Mouse (Mus musculus): ENCODE measurements around the gene Tcf25.
"Not testable (repeated sequence)": the region's sequence is repeated elsewhere in the genome, so short reads cannot be mapped to it uniquely, and the experiment has no call there.

Tcf25 gene

GRCm38 (mm10) chr8:123410788-123411187 lies 37.2 kb downstream of the Tcf25 start:
- DNase-seq (ENCODE audit: low read depth, low spot score) = no peak

GRCm38 (mm10) chr8:123411246-123411645 lies 37.7 kb downstream of the Tcf25 start, which contains the start of gene Tubb3:
TSS of gene Tubb3 (plus strand) at chr8:123411424.
- peak; percentile 77 for DNase-seq (ENCODE audit: low read depth, low spot score)

GRCm38 (mm10) chr8:123411781-123412327 lies 38.3 kb downstream of the Tcf25 start:
- DNase-seq (ENCODE audit: low read depth, low spot score) = peak; percentile 26

GRCm38 (mm10) chr8:123412560-123413170 lies 39.1 kb downstream of the Tcf25 start:
- peak; percentile 64 for DNase-seq (ENCODE audit: low read depth, low spot score)

GRCm38 (mm10) chr8:123414255-123414654 lies 40.7 kb downstream of the Tcf25 start:
- no peak for DNase-seq (ENCODE audit: low read depth, low spot score)

- not testable (repeated sequence) for DNase-seq (ENCODE audit: low read depth, low spot score)
Observed at GRCm38 (mm10) chr8:123414997-123415696, 41.6 kb downstream of the Tcf25 start.

- DNase-seq (ENCODE audit: low read depth, low spot score) = peak; percentile 66
Observed at GRCm38 (mm10) chr8:123415967-123416943, 42.7 kb downstream of the Tcf25 start.

- no peak for DNase-seq (ENCODE audit: low read depth, low spot score)
Observed at GRCm38 (mm10) chr8:123416944-123417555, 43.5 kb downstream of the Tcf25 start.

GRCm38 (mm10) chr8:123419711-123420110 lies 46.2 kb downstream of the Tcf25 start:
- DNase-seq (ENCODE audit: low read depth, low spot score) = no peak

- DNase-seq (ENCODE audit: low read depth, low spot score) = no peak
Observed at GRCm38 (mm10) chr8:123420525-123421281, 47.1 kb downstream of the Tcf25 start.

GRCm38 (mm10) chr8:123421325-123421724 lies 47.8 kb downstream of the Tcf25 start:
- no peak for DNase-seq (ENCODE audit: low read depth, low spot score)

GRCm38 (mm10) chr8:123422056-123422780 lies 48.7 kb downstream of the Tcf25 start:
- DNase-seq (ENCODE audit: low read depth, low spot score) = peak; percentile 66

GRCm38 (mm10) chr8:123422781-123423159 lies 49.2 kb downstream of the Tcf25 start:
- no peak for DNase-seq (ENCODE audit: low read depth, low spot score)

- DNase-seq (ENCODE audit: low read depth, low spot score) = no peak
Observed at GRCm38 (mm10) chr8:123423441-123423840, 49.9 kb downstream of the Tcf25 start, which contains the start of gene Def8. TSS of gene Def8 (plus strand) at chr8:123423527.

- DNase-seq (ENCODE audit: low read depth, low spot score) = no peak
Observed at GRCm38 (mm10) chr8:123426511-123427509, 53.3 kb downstream of the Tcf25 start.

GRCm38 (mm10) chr8:123427639-123428275 lies 54.2 kb downstream of the Tcf25 start:
- DNase-seq (ENCODE audit: low read depth, low spot score) = no peak

- DNase-seq (ENCODE audit: low read depth, low spot score) = no peak
Observed at GRCm38 (mm10) chr8:123428343-123428893, 54.9 kb downstream of the Tcf25 start.

Measured in CD4-positive helper T cell, adult 2 months (primary cell).